Mouse (Mus musculus) liver, adult 10 weeks (tissue): ENCODE results near the gene Dusp10. TPM values are rescaled to one million over a fixed set of nuclear protein-coding genes. Genes with fewer than 3 reads are reported as not detected.

ENCODE experiments used
- polyA plus RNA-seq: library from polyadenylated mRNA; stranded (reverse); fragments of 350-450 nt; fragmentation: Illumina TruSeq; extraction: RNeasy Lipid Tissue Mini Kit (QIAGEN cat#74804); gene quantifications from one replicate; pipeline ENCODE4 v1.2.3, GENCODE M21; 2014; ENCODE audit warnings: low read depth, low replicate concordance

The Dusp10 gene
- 1.7 TPM for polyA plus RNA-seq

DNA sequence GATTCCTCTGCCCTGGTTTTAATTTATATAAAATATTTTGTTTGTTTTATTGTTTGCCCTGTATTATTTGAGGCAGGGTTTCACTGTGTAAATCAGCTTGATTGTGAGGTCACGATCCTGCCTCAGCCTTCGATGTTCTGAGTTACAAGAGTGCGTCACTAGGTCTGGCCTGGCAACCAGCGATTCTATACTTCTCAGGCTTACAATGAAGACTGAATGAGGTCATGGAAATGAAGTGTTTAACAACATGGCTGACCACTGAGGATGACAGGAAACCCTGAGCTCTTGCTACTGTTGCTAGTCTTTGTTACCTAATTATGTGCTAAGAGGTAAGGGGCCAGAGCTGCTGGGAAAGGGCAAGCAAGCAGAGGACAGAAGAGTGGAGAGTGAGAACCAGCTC lies at the start of gene Dusp10:
TSS of gene Dusp10 (plus strand) at position 197 of the 400 bp plus-strand sequence.

DNA sequence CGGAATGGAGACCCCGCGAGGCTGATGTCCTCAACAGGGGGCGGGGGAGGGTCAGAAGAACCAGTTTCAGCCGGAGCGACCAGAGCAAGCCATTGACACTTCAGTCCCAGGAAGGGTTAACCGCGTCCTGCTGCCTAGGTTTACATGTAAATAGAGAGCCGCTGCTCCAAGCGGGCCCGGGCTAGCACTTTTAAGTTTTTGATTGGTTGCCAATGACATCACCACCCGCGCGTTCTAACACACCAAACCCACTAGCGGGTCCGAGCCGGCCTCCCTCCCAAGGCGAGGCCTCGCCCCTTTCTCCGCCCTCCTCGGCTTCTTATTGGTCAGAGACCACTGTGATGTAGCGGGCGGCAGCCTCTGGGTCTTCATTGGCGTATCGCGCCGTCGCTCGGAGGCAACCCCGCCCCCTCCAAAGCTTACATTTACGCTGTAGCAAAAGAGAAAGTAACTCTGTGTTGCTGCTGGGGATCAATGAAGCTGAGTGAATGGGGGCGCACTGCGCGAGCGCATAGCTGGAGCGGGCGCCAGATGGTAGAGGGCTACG lies 21.0 kb downstream of the Dusp10 start, which contains the start of gene 1700056E22Rik:
TSS of gene 1700056E22Rik (minus strand) at position 291 of the 547 bp plus-strand sequence.

Other genes with a start within 250 kb of the Dusp10 start
- gene 1700056E22Rik, start 21.0 kb downstream of the Dusp10 start, polyA plus RNA-seq, result not detected